Mouse (Mus musculus): Measurements from ENCODE around the gene Ldha. TPM values are rescaled to one million over a fixed set of nuclear protein-coding genes. Genes with fewer than 3 reads are reported as not detected.

Gene Ldha
- polyA plus RNA-seq, 1 experiment from 2014 or later = 497 TPM

Other genes with a start within 250 kb of the Ldha start
- 30.7 and 34.0 TPM in 2 replicates for gene Sergef, start 201.7 kb upstream of the Ldha start, polyA plus RNA-seq (2015; fragmentation: Nextera tagmentation; extraction: Ambion mirVana)
- 0.60 and 0.83 TPM in 2 replicates for gene Tph1, start 168.9 kb upstream of the Ldha start, polyA plus RNA-seq (2015; fragmentation: Nextera tagmentation; extraction: Ambion mirVana)
- 14.8 and 15.2 TPM in 2 replicates for gene Saal1, start 130.8 kb upstream of the Ldha start, polyA plus RNA-seq (2015; fragmentation: Nextera tagmentation; extraction: Ambion mirVana)
- gene Saa3, start 125.8 kb upstream of the Ldha start, polyA plus RNA-seq (2015; fragmentation: Nextera tagmentation; extraction: Ambion mirVana) = 0.21 and 1.3 TPM in 2 replicates
- gene Saa4, start 108.9 kb upstream of the Ldha start, polyA plus RNA-seq (2015; fragmentation: Nextera tagmentation; extraction: Ambion mirVana) = not detected in 2 replicates
- 0.24 and 0.55 TPM in 2 replicates for gene Saa1, start 98.5 kb upstream of the Ldha start, polyA plus RNA-seq (2015; fragmentation: Nextera tagmentation; extraction: Ambion mirVana)
- 1.1 TPM in 1 of 2 replicates, not detected in the other for gene Saa2, start 89.7 kb upstream of the Ldha start, polyA plus RNA-seq (2015; fragmentation: Nextera tagmentation; extraction: Ambion mirVana)
- 16.4 TPM in 2 replicates for gene Hps5, start 45.4 kb upstream of the Ldha start, polyA plus RNA-seq (2015; fragmentation: Nextera tagmentation; extraction: Ambion mirVana)
- 38.2 and 44.4 TPM in 2 replicates for gene Gtf2h1, start 45.4 kb upstream of the Ldha start, polyA plus RNA-seq (2015; fragmentation: Nextera tagmentation; extraction: Ambion mirVana)
- 0.80 TPM in 1 of 2 replicates, not detected in the other for gene Ldhc, start 19.7 kb downstream of the Ldha start, polyA plus RNA-seq (2015; fragmentation: Nextera tagmentation; extraction: Ambion mirVana)
- 373 and 384 TPM in 2 replicates for gene Tsg101, start 78.5 kb downstream of the Ldha start, polyA plus RNA-seq (2015; fragmentation: Nextera tagmentation; extraction: Ambion mirVana)
- 5.5 and 7.4 TPM in 2 replicates for gene Uevld, start 117.1 kb downstream of the Ldha start, polyA plus RNA-seq (2015; fragmentation: Nextera tagmentation; extraction: Ambion mirVana)
- not detected in 2 replicates for gene Gm9999, start 142.1 kb downstream of the Ldha start, polyA plus RNA-seq (2015; fragmentation: Nextera tagmentation; extraction: Ambion mirVana)
- gene Spty2d1, start 166.9 kb downstream of the Ldha start, polyA plus RNA-seq (2015; fragmentation: Nextera tagmentation; extraction: Ambion mirVana) = 8.3 and 9.6 TPM in 2 replicates
- gene Tmem86a, start 209.1 kb downstream of the Ldha start, polyA plus RNA-seq (2015; fragmentation: Nextera tagmentation; extraction: Ambion mirVana) = 23.3 and 25.8 TPM in 2 replicates

Measured in neural tube, embryonic 13.5 days (tissue).